Comparison of ENCODE assay signal across 22 mouse cellular contexts in genomic region chr2:46021854-46022253, GRCm38 (mm10).
DNase-seq lines count a peak whose midpoint lies in the region; ATAC-seq and TF ChIP-seq lines count a peak whose summit lies in the region.
"Had no signal": no experiment of that assay in that cellular context is flagged by ENCODE, and none has a peak within 500 bp of the region (broad histone marks: within the 10 kb centered on the region; RNA-seq: fewer than 3 reads in every experiment).

No protein-coding gene starts in this region.

- WGBS in lung, embryonic 14.5 days = 82% methylated on average over 1 of the region's 1 CpGs
- WGBS in lung, postnatal 0 days = 72% methylated on average over 1 of the region's 1 CpGs

- no peak for TF ChIP-seq POLR2A in embryonic fibroblast, embryonic 13.5 days (IDR thresholded peaks at IDR 0.05; ENCODE audit: low read depth, low read length)

- no peaks in the 10 kb centered on the region for H3K36me3 ChIP-seq in lung, embryonic 14.5 days (ENCODE audit: insufficient read depth)
- no peaks in the 10 kb centered on the region for H3K36me3 ChIP-seq in lung, postnatal 0 days (ENCODE audit: insufficient read depth, low read length)
- H3K36me3 ChIP-seq: embryonic facial prominence, embryonic 15.5 days; forebrain, embryonic 12.5 days; heart, embryonic 10.5 days; hindbrain, embryonic 15.5 days had no signal

- no peak overlapping the region for H3K27ac ChIP-seq in lung, embryonic 14.5 days (ENCODE audit: low read depth)
- H3K27ac ChIP-seq in lung, postnatal 0 days (ENCODE audit: low read length) = no peak overlapping the region
- peak overlapping the region; percentile 40; the same call in 1 of the 2 replicates for H3K27ac ChIP-seq in embryonic fibroblast, embryonic 13.5 days (ENCODE audit: insufficient read depth, low read length)
- H3K27ac ChIP-seq: embryonic facial prominence, embryonic 15.5 days; forebrain, embryonic 12.5 days; heart, embryonic 10.5 days; hindbrain, embryonic 15.5 days had no signal

- H3K4me1 ChIP-seq in lung, embryonic 14.5 days (ENCODE audit: insufficient read depth) = no peaks in the 10 kb centered on the region
- no peaks in the 10 kb centered on the region for H3K4me1 ChIP-seq in lung, postnatal 0 days (ENCODE audit: insufficient read depth, low read depth, low read length)
- H3K4me1 ChIP-seq in embryonic fibroblast, embryonic 13.5 days (ENCODE audit: control insufficient read depth, insufficient read depth, low read length) = no peaks in the 10 kb centered on the region
- H3K4me1 ChIP-seq: embryonic facial prominence, embryonic 15.5 days; forebrain, embryonic 12.5 days; heart, embryonic 10.5 days; hindbrain, embryonic 15.5 days had no signal

- peak; percentile 41 for DNase-seq in lung, embryonic 14.5 days
- DNase-seq in lung, postnatal 0 days (ENCODE audit: low spot score) = no peak
- peak; percentile 75 for DNase-seq in Muller cell, postnatal 12 days (ENCODE audit: inconsistent ontology term)
- DNase-seq in layer of hippocampus, postnatal 14 days (ENCODE audit: low spot score in 2 of 2) = no peak
- DNase-seq in kidney, postnatal 10 days = no peak
- DNase-seq in left cerebral cortex, adult 18-20 months (ENCODE audit: low spot score in 2 of 2) = no peak
- DNase-seq: adrenal gland, adult 2 months; adrenal gland, postnatal 25 days; cerebellum, adult 18-20 months; cerebellum, adult 9-11 months; cerebellum, postnatal 36 days; gastrocnemius, postnatal 10 days; heart, adult 18-20 months; heart, postnatal 10 days had no signal

- H3K4me2 ChIP-seq in lung, embryonic 14.5 days = no peak overlapping the region
- no peak overlapping the region for H3K4me2 ChIP-seq in lung, postnatal 0 days (replicated peaks; ENCODE audit: low read depth, low read length)
- H3K4me2 ChIP-seq: embryonic facial prominence, embryonic 15.5 days; forebrain, embryonic 12.5 days; hindbrain, embryonic 15.5 days had no signal

- no peak overlapping the region for H3K9ac ChIP-seq in lung, embryonic 14.5 days
- H3K9ac ChIP-seq in lung, postnatal 0 days (replicated peaks; ENCODE audit: low read depth) = no peak overlapping the region
- H3K9ac ChIP-seq: embryonic facial prominence, embryonic 15.5 days; forebrain, embryonic 12.5 days; hindbrain, embryonic 15.5 days had no signal

- no peaks in the 10 kb centered on the region for H3K27me3 ChIP-seq in lung, embryonic 14.5 days (ENCODE audit: insufficient read depth, low read length)
- no peaks in the 10 kb centered on the region for H3K27me3 ChIP-seq in lung, postnatal 0 days (replicated peaks; ENCODE audit: insufficient read depth, low read length)
- H3K27me3 ChIP-seq: embryonic facial prominence, embryonic 15.5 days; forebrain, embryonic 12.5 days; hindbrain, embryonic 15.5 days had no signal

- no peak for TF ChIP-seq CTCF in lung, embryonic 14.5 days (IDR thresholded peaks at IDR 0.05; ENCODE audit: low read depth)
- no peak for TF ChIP-seq CTCF in lung, postnatal 0 days (IDR thresholded peaks at IDR 0.05)
- no peak for TF ChIP-seq CTCF in embryonic fibroblast, embryonic 13.5 days (IDR thresholded peaks at IDR 0.05; ENCODE audit: borderline replicate concordance, insufficient read depth, low read length)

- ATAC-seq in lung, embryonic 14.5 days (ENCODE audit: insufficient read depth) = no peak
- ATAC-seq in lung, postnatal 0 days = no peak
- ATAC-seq: activated CD4-positive, CD25-positive, alpha-beta regulatory T cell, adult 4 months; forebrain, embryonic 16.5 days; intestine, embryonic 16.5 days had no signal

- H3K4me3 ChIP-seq in lung, embryonic 14.5 days (ENCODE audit: low read depth, low read length) = no peak overlapping the region
- no peak overlapping the region for H3K4me3 ChIP-seq in lung, postnatal 0 days (ENCODE audit: low read depth, low read length)
- no peak overlapping the region for H3K4me3 ChIP-seq in embryonic fibroblast, embryonic 13.5 days (ENCODE audit: insufficient read depth, low read length)
- H3K4me3 ChIP-seq: embryonic facial prominence, embryonic 15.5 days; forebrain, embryonic 12.5 days; heart, embryonic 10.5 days; hindbrain, embryonic 15.5 days had no signal

- no peak for TF ChIP-seq EP300 in lung, postnatal 0 days (IDR thresholded peaks at IDR 0.05)

- no peaks in the 10 kb centered on the region for H3K9me3 ChIP-seq in lung, embryonic 14.5 days (ENCODE audit: low read depth, low read length)
- no peaks in the 10 kb centered on the region for H3K9me3 ChIP-seq in lung, postnatal 0 days (ENCODE audit: low read length)
- H3K9me3 ChIP-seq: embryonic facial prominence, embryonic 15.5 days; forebrain, embryonic 12.5 days; heart, embryonic 10.5 days; hindbrain, embryonic 15.5 days had no signal

Comparison
In these comparisons a context has a peak if more than half of its experiments do, and no peak if none do; other contexts are left out.
1. DNase-seq: peak in lung, embryonic 14.5 days (single experiment) and Muller cell, postnatal 12 days (single experiment); none in lung, postnatal 0 days (single experiment), layer of hippocampus, postnatal 14 days (0 of 2), kidney, postnatal 10 days (single experiment) and left cerebral cortex, adult 18-20 months (0 of 2).